Mouse (Mus musculus) layer of hippocampus, adult 8-10 months (tissue): ENCODE results near the gene Zfp879. TPM values are rescaled to one million over a fixed set of nuclear protein-coding genes. Genes with fewer than 3 reads are reported as not detected.

Experiments
- DNase-seq, 2 experiments: peaks; one replicate each; pipeline ENCODE4 v3.0.0; 2022; ENCODE audit warnings: low spot score in 2 of 2
- total RNA-seq, 4 experiments: library from RNA; stranded (reverse); gene quantifications; 2 replicates each; pipeline ENCODE4 v1.2.4; 2022

The Zfp879 gene
- total RNA-seq = 1 to 10 TPM; 3.0 to 4.7 (median 3.9) TPM

- peak; percentile 92 to 95 for DNase-seq
Observed at GRCm38 (mm10) chr11:50841023-50841735, at the start of gene Zfp879. Gene Zfp879, minus strand, starts transcription at chr11:50841552.

DNA sequence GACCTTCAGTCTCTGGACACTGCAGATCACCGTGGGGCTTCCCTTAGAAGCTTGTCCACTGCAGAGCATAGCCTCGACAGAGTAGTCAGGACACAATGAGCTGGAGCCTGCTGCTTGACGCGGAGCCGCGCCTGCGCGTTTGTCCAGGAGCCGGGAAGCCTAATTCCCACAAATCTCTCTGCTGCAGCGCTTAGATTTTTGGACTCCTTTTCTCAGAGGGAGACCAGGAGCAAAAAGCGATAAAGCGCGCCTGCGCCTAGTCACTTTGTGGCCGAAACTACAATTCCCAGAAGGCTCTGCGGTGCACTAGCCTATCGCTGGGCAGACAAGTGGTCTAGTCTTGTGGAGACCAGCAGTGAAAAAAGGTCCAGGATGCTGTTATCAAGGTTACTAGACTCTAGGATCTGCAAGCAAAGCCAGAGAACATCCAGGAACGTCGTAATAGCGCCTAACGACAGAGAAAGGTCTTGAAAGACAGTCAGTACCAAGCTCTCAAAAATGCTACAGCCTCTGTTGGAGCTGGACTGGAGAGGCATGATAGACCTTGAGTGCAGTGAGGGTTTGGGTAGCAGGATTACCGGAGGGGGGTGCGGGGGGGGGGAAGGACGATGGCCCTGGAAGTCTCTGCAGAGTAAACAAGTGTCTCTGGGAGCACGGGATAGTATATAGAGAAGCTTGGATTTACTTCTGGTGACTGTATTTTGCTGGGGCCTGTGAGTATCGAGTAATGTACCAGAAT, 46.2 kb upstream of the Zfp879 start, which contains the start of gene Zfp454:
Gene Zfp454 (minus strand): TSS at position 262 of the 739 bp plus-strand sequence.
- peak; percentile 96 for DNase-seq

- DNase-seq = no peak
Observed at GRCm38 (mm10) chr11:50886933-50887293, 45.6 kb upstream of the Zfp879 start.

DNA sequence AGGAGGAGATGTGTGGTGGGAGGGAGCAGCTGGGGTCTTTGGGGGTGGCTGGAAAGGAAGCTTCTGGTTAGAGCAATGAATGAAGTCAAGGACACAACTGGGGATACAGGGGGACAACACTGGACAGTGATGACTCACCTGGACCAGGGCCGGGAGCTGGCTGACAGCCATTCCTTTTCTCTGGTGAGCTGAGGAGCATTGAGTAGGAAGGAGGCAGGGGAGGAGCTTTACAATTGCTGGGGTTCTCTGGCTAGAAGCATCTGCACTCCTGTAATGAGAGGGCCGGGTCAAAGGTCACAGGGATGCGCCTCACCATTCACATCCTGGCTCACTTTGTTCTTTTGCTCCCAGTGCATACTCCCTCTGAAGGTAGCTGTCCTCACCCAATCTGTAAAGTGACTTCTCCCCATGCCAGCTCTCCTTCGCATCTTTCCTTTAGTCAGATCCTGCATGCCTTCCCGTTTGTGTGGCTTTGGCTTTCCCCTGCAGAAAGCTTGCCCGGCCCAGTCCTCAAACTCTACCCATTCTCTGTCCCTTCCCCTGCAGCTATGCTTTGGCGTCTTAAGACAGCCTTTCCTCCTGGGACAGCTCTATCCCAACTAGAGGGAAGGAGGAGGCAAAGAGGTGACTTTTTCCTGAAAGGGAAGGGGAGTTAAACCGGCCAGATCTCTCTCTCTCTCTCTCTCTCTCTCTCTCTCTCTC, 45.0 kb upstream of the Zfp879 start:
- DNase-seq = no peak

DNA sequence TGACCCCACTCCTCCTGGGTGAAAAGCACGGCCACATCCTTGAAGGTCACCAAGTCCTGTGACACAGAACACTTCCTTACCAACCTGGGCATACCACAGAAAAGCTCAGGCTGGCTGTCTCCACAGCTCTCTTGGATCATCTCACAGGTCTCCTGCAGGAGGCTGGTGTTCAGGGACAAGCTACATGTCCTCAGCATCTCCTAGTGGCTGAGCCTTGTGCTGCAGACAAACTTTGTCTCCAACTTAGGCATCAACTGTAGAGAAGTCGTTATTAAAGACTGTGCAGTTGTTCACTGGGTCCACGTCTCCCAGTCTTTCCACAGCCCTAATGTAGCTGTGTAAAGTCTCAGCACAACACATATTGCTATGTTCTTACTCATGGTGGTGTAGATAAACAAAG, 42.4 kb upstream of the Zfp879 start:
- no peak for DNase-seq

DNA sequence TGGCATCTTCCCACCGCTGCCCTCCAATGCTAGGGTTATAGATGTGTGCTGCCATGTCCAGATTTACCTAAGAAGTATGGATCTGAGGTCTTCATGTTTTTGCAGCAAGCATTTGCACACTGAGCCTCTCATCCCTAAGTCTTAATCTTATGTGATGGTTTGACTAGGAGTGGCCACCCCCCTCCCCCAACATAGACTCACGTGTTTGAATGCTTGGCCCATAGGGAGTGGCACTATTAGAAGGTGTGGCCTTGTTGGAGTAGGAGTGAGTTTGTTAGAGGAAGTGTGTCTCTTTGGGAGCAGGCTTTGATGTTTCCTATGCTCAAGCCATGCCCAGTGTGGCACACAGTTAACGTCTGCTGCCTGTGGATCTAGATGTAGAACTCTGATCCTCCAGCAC, 37.3 kb upstream of the Zfp879 start:
- DNase-seq = no peak

GRCm38 (mm10) chr11:50850989-50851601, 9.7 kb upstream of the Zfp879 start:
- DNase-seq = no peak

GRCm38 (mm10) chr11:50850177-50850735, 8.9 kb upstream of the Zfp879 start, which contains the start of gene Grm6:
Gene Grm6, plus strand, starts transcription at chr11:50850685.
- no peak for DNase-seq

- DNase-seq = no peak
Observed at GRCm38 (mm10) chr11:50849310-50849709, 8.0 kb upstream of the Zfp879 start.

DNA sequence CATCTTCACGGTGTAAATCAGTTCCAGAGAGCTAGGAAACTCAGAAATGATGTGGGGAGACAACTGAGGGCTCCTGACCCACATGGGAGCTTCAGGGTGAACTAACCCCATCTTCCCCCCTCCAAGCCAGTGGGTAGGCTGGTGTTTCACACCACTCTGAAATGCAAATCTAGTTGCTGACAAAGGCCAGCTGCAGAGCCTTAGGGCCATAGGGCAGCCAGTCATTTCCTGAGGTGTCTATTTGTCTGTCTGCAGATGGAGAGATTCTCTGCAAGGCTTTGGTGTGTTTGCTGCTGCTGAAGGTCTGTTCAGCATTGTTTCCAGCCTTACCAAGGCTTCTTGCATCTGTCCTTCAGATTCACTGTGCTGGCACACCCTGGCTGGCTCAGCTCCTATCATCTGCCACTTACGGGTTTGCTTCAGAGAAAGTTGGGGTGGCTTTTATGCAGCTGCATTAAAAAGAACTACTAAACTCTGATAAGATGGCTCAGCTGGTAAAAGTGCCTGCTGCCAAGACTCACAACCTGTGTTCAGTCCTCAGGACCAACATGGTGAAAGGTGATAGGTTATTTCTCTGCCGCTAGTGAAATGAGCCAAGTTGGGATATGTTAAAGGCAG, 7.3 kb upstream of the Zfp879 start:
- DNase-seq = no peak

DNA sequence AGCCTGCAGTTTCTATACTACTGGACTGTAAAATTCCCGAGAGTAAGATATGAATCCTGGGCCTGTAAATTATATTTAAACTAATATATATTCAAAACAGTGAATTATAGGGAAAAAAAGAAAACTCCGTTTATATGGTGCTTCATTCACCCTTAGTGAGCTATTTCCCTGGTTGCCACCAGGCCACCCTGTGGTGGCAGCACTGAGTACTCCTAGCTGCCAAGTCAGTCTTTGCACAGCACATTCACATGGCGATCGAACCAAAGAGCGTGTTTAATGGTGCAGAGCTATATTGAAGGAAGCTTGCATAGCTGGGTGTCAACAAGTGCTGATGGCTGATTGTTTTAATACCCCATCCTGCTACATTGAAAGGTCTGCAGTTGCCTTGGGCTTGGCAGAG, 5.7 kb upstream of the Zfp879 start:
- DNase-seq = no peak

DNA sequence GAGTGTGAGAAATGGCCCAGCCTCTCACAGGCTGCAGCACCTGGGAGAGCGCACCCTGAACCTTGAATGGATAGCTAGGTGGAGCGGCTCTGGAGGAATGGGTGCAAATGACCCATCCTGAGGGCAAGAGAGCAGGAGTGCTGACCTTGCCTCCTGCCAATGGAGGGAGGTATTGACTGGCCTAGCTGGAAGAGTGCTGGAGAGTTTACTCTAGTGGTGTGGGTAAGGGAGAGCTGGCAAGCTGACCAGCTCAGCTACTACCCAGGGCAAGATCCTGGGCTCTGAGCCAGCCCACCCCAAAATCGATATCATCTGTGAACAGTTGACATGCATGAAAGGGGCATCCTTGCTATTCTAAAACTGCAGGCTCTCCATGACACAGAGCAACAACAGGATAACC, 4.6 kb upstream of the Zfp879 start:
- no peak for DNase-seq

DNA sequence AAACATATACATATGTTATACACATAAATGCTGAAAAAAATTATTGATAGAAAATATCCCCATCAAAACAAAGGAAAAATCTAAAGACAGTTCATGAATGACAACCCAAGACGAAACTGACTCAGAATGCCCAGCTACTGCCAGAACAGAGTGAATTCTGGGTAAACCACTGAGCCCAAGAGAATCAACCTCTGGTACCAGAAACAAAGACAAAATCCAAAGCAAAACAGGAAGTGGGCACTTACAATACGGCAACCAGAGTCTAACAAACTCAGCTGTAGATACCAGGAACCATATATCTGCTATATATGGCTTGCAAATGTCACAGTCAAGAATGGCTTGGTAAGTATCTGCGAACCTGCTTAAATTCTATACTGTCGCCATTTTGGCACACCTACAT, 5.6 kb downstream of the Zfp879 start:
- no peak for DNase-seq

- peak; percentile 85 to 87 for DNase-seq
Observed at GRCm38 (mm10) chr11:50827010-50827953, 14.1 kb downstream of the Zfp879 start, which contains the start of gene Zfp354c. Gene Zfp354c, minus strand, starts transcription at chr11:50827724.

DNA sequence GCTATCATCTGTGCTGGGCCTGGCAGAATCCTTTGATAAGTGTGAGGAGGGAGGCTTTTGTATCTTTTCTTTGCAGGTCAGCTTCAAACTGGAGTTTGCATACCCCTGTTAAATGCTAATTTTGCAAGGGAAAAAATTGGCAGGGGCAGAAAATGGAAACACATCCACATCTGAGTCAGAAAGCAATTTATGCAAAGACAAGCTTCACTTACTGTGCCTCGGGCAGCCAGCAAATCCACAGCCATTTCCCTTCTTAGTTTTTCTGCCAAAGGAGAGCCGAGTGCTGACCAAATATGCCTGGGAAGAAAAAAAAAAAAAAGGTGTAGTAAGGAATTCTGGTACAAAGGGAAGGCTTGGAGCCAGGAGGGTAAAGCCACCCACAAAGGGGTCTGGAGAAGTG, 15.1 kb downstream of the Zfp879 start:
- DNase-seq = no peak

GRCm38 (mm10) chr11:50814233-50814632, 27.1 kb downstream of the Zfp879 start:
- no peak for DNase-seq

DNA sequence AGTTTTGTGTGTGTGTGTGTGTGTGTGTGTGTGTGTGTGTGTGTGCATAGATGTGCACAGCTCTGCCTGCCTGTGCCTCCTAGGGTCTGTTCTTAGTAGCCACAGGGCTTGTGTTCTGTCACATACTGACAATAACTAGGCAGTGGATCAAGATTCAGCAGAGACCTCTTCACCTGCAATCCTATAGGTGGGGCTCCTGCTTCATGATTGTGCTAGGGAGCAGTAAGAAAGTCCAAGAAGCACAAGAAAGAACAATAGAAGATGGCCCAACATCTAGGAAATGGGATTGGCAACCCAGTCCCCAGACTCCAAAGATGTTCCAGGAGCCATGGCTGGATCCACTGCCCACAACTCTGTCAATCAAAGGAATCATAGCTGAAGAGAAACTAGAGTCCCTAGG, 42.5 kb downstream of the Zfp879 start:
- DNase-seq = no peak

GRCm38 (mm10) chr11:50797674-50798073, 43.7 kb downstream of the Zfp879 start:
- DNase-seq = no peak
